Mouse (Mus musculus): ENCODE measurements around the gene Crybb1. TPM values are rescaled to one million over a fixed set of nuclear protein-coding genes. Genes with fewer than 3 reads are reported as not detected.

Gene Crybb1
- polyA plus RNA-seq, 1 experiment = not detected

- H3K9me3 ChIP-seq (ENCODE audit: control insufficient read depth, low read length) = no peaks in the 10 kb centered on the region
- TF ChIP-seq TAL1 (IDR thresholded peaks at IDR 0.05; ENCODE audit: low read length) = no peak
- no peak for TF ChIP-seq GATA1 (IDR thresholded peaks at IDR 0.05; ENCODE audit: low read length)
- H3K27me3 ChIP-seq (ENCODE audit: control insufficient read depth) = no peaks in the 10 kb centered on the region
- H3K4me3 ChIP-seq (replicated peaks) = no peak overlapping the region
- H3K4me1 ChIP-seq (ENCODE audit: control insufficient read depth) = peaks cover 72% of the 10 kb centered on the region
- peaks cover 23% of the 10 kb centered on the region for H3K36me3 ChIP-seq (ENCODE audit: control insufficient read depth)
Measured at GRCm38 (mm10) chr5:112285548-112286085, 30.0 kb downstream of the Crybb1 start.

DNA sequence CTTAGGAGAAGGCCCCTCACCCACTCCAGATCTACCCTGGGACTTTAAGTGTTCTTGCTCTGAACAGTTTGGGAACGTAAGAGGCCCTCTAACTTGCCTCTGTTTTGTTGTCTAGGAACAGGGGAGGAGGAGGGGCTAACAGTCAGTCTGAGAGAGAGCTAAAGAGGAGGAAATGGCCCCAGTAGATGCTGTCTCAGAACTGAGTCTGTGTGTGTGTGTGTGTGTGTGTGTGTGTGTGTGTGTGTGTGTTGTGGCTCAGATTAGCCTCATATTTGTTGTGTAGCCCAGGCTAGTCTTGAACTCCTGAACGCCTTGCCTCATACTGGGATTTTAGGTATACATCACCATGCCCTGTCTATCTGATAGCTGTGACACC, 31.0 kb downstream of the Crybb1 start:
- Histone ChIP-seq H3K36me3 (ENCODE audit: control insufficient read depth) (peaks cover 23% of the 10 kb centered on the region), H3K4me3 (replicated peaks) (no peak overlapping the region), H3K4me1 (ENCODE audit: control insufficient read depth) (peaks cover 65% of the 10 kb centered on the region), H3K27me3 (ENCODE audit: control insufficient read depth) (no peaks in the 10 kb centered on the region), H3K9me3 (ENCODE audit: control insufficient read depth, low read length) (no peaks in the 10 kb centered on the region)
- TF ChIP-seq TAL1 (IDR thresholded peaks at IDR 0.05; ENCODE audit: low read length) (no peak), GATA1 (IDR thresholded peaks at IDR 0.05; ENCODE audit: low read length) (no peak)

- Histone ChIP-seq H3K36me3 (ENCODE audit: control insufficient read depth) (peaks cover 23% of the 10 kb centered on the region), H3K9me3 (ENCODE audit: control insufficient read depth, low read length) (no peaks in the 10 kb centered on the region), H3K4me1 (ENCODE audit: control insufficient read depth) (peaks cover 65% of the 10 kb centered on the region), H3K27me3 (ENCODE audit: control insufficient read depth) (no peaks in the 10 kb centered on the region), H3K4me3 (replicated peaks) (no peak overlapping the region)
- TF ChIP-seq TAL1 (IDR thresholded peaks at IDR 0.05; ENCODE audit: low read length) = no peak
- TF ChIP-seq GATA1 (IDR thresholded peaks at IDR 0.05; ENCODE audit: low read length) = no peak
Measured at GRCm38 (mm10) chr5:112286984-112287641, 31.5 kb downstream of the Crybb1 start.

GRCm38 (mm10) chr5:112287652-112288051, 32.0 kb downstream of the Crybb1 start:
- H3K4me1 ChIP-seq (ENCODE audit: control insufficient read depth) = peaks cover 65% of the 10 kb centered on the region
- H3K9me3 ChIP-seq (ENCODE audit: control insufficient read depth, low read length) = no peaks in the 10 kb centered on the region
- H3K27me3 ChIP-seq (ENCODE audit: control insufficient read depth) = no peaks in the 10 kb centered on the region
- H3K36me3 ChIP-seq (ENCODE audit: control insufficient read depth) = peaks cover 23% of the 10 kb centered on the region
- TF ChIP-seq TAL1 (IDR thresholded peaks at IDR 0.05; ENCODE audit: low read length) = no peak
- no peak for TF ChIP-seq GATA1 (IDR thresholded peaks at IDR 0.05; ENCODE audit: low read length)
- no peak overlapping the region for H3K4me3 ChIP-seq (replicated peaks)

DNA sequence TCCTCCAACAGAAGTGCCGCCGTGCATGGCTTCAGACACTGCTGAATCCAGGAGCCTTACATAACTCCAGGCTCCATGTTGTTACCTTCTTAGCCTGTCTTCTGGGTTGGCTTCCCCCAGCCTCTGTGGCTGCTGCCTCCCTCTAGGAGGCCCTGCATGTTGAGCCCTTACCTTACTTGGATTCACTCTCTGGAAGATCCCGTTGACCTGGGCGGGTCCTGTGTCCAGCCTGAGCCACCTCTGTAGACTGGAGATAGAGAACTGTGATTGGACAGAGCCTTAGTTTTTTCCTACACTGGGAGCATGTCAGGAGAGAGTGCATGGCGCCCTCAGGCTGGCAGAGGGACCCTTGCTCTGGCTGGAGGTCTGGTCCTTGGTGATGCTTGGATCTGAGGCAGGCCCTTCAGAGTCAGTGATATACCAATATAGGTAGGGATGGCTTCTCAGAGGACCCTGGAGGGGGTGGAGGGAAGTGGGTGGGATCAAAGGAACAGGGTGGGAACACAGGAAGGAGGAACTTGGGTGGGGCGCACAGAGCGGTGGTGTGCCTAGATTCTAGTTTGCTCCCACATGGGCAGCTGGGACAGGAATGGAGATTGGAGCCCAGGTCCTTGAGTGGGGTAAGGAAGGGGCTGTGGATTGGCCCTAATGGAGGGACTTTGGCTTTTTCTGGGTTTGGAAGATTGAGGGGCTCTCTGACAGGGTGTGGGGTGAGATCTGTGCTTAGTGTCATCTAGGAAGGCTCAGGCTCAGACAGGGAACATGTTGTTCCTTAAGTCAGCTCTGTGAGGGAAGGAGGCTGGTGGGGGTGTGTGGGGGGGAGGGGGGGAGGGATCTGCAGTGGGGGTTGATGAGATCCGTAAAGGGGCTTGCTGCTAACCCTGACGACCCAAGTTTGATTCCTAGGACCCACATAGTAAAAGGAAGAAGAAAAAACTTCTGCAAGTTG, 32.9 kb downstream of the Crybb1 start:
- Histone ChIP-seq H3K4me1 (ENCODE audit: control insufficient read depth) (peaks cover 63% of the 10 kb centered on the region), H3K27me3 (ENCODE audit: control insufficient read depth) (no peaks in the 10 kb centered on the region), H3K9me3 (ENCODE audit: control insufficient read depth, low read length) (no peaks in the 10 kb centered on the region), H3K4me3 (replicated peaks) (no peak overlapping the region), H3K36me3 (ENCODE audit: control insufficient read depth) (peaks cover 23% of the 10 kb centered on the region)
- TF ChIP-seq TAL1 (IDR thresholded peaks at IDR 0.05; ENCODE audit: low read length) (no peak), GATA1 (IDR thresholded peaks at IDR 0.05; ENCODE audit: low read length) (no peak)

DNA sequence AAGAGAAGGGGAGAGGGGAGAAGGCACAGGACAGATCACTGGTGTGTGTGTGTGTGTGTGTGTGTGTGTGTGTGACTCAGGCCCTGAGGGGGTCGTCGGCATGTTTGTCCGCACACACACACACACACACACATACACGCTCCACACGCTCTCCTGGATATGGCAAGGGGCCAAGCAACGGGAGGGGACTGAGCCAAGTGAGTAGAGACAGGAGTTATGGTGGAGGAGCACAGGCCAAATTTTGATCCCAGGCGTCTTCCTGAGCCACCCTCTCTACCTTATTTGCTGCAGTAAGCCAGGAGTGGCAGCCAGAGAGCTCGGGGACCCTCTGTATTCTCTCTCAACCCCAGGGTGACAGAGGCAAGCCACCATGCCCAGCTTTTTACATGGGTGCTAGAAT, 33.6 kb downstream of the Crybb1 start:
- TF ChIP-seq TAL1 (IDR thresholded peaks at IDR 0.05; ENCODE audit: low read length) (no peak), GATA1 (IDR thresholded peaks at IDR 0.05; ENCODE audit: low read length) (no peak)
- Histone ChIP-seq H3K4me3 (replicated peaks) (no peak overlapping the region), H3K9me3 (ENCODE audit: control insufficient read depth, low read length) (no peaks in the 10 kb centered on the region), H3K36me3 (ENCODE audit: control insufficient read depth) (peaks cover 22% of the 10 kb centered on the region), H3K27me3 (ENCODE audit: control insufficient read depth) (no peaks in the 10 kb centered on the region), H3K4me1 (ENCODE audit: control insufficient read depth) (peaks cover 60% of the 10 kb centered on the region)

GRCm38 (mm10) chr5:112289819-112290535, 34.4 kb downstream of the Crybb1 start:
- Histone ChIP-seq H3K36me3 (ENCODE audit: control insufficient read depth) (peaks cover 18% of the 10 kb centered on the region), H3K4me1 (ENCODE audit: control insufficient read depth) (peaks cover 60% of the 10 kb centered on the region), H3K27me3 (ENCODE audit: control insufficient read depth) (no peaks in the 10 kb centered on the region), H3K4me3 (replicated peaks) (no peak overlapping the region), H3K9me3 (ENCODE audit: control insufficient read depth, low read length) (no peaks in the 10 kb centered on the region)
- TF ChIP-seq TAL1 (IDR thresholded peaks at IDR 0.05; ENCODE audit: low read length) = no peak

GRCm38 (mm10) chr5:112290536-112290880, 34.9 kb downstream of the Crybb1 start:
- peaks cover 13% of the 10 kb centered on the region for H3K36me3 ChIP-seq (ENCODE audit: control insufficient read depth)
- H3K4me3 ChIP-seq (replicated peaks) = no peak overlapping the region
- no peaks in the 10 kb centered on the region for H3K27me3 ChIP-seq (ENCODE audit: control insufficient read depth)
- TF ChIP-seq GATA1 (IDR thresholded peaks at IDR 0.05; ENCODE audit: low read length) (no peak), TAL1 (IDR thresholded peaks at IDR 0.05; ENCODE audit: low read length) (no peak)
- H3K9me3 ChIP-seq (ENCODE audit: control insufficient read depth, low read length) = no peaks in the 10 kb centered on the region
- peaks cover 60% of the 10 kb centered on the region for H3K4me1 ChIP-seq (ENCODE audit: control insufficient read depth)

DNA sequence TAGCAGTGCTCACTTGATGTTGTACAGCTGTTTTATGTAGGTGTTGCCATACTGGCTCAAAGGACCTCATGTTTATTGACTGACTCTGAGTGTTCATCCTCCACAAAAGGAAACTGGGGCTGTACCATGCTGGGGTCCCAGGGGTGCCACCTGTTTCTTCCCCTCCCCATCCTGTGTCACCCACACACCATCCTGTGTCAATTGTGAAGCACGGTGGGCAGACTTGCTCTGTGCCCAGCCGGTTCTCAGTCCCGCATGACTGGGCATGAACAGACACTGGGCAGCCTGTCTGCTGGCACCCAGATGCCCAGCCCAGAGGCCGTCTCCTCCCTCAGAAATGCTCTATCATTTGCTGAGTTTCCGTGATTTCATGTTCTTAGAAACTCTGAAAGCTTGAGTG, 36.3 kb downstream of the Crybb1 start:
- TF ChIP-seq GATA1 (IDR thresholded peaks at IDR 0.05; ENCODE audit: low read length) = no peak
- no peak for TF ChIP-seq TAL1 (IDR thresholded peaks at IDR 0.05; ENCODE audit: low read length)
- Histone ChIP-seq H3K9me3 (ENCODE audit: control insufficient read depth, low read length) (no peaks in the 10 kb centered on the region), H3K27me3 (ENCODE audit: control insufficient read depth) (no peaks in the 10 kb centered on the region), H3K4me1 (ENCODE audit: control insufficient read depth) (peaks cover 62% of the 10 kb centered on the region), H3K36me3 (ENCODE audit: control insufficient read depth) (peaks cover 12% of the 10 kb centered on the region), H3K4me3 (replicated peaks) (no peak overlapping the region)

Data from erythroblast, embryonic 14.5 days (primary cell).